ENCODE assay signal across 27 mouse cellular contexts in genomic region chr12:81029731-81030130, GRCm38 (mm10). TPM values are rescaled to one million over a fixed set of nuclear protein-coding genes. Genes with fewer than 3 reads are reported as not detected.
DNase-seq lines count a peak whose midpoint lies in the region; ATAC-seq and TF ChIP-seq lines count a peak whose summit lies in the region.
"Had no signal": no experiment of that assay in that cellular context is flagged by ENCODE, and none has a peak within 500 bp of the region (broad histone marks: within the 10 kb centered on the region; RNA-seq: fewer than 3 reads in every experiment).

No protein-coding gene starts in this region.

- ATAC-seq in embryonic facial prominence, embryonic 13.5 days (ENCODE audit: insufficient number of reproducible peaks, insufficient read depth, low FRiP score, low TSS enrichment, low read depth) = no peak
- no peak for ATAC-seq in hindbrain, postnatal 0 days
- no peak for ATAC-seq in kidney, embryonic 16.5 days (ENCODE audit: low FRiP score, low TSS enrichment)
- ATAC-seq: activated CD4-positive, CD25-positive, alpha-beta regulatory T cell, adult 4 months; forebrain, embryonic 16.5 days; intestine, postnatal 0 days had no signal

- DNase-seq in embryo, embryonic 10 days (ENCODE audit: low spot score) = peak; percentile 30
- DNase-seq in embryo, embryonic 9.5 days (ENCODE audit: extremely low spot score) = no peak
- DNase-seq in adipocyte (ENCODE audit: low spot score) = peak; percentile 15
- no peak for DNase-seq in hindbrain, postnatal 0 days (ENCODE audit: low spot score)
- DNase-seq in kidney, adult 2 months = no peak
- no peak for DNase-seq in cerebellum, adult 11-12 months
- DNase-seq: adrenal gland, postnatal 14 days; cerebellum, adult 9-11 months; gastrocnemius, postnatal 10 days; heart, adult 11 months; heart, postnatal 10 days; liver; lung, postnatal 4 days; right cerebral cortex, postnatal 14 days; thymus, adult 2 months had no signal

- peaks cover 34% of the 10 kb centered on the region for H3K4me1 ChIP-seq in embryonic facial prominence, embryonic 13.5 days
- H3K4me1 ChIP-seq in hindbrain, postnatal 0 days (ENCODE audit: insufficient read depth, low read length) = peaks cover 18% of the 10 kb centered on the region
- peaks cover 15% of the 10 kb centered on the region for H3K4me1 ChIP-seq in kidney, embryonic 16.5 days (ENCODE audit: insufficient read depth, low read length)
- no peaks in the 10 kb centered on the region for H3K4me1 ChIP-seq in kidney, adult 2 months (ENCODE audit: control insufficient read depth, insufficient read depth, low read length)

- no peak for TF ChIP-seq CTCF in hindbrain, postnatal 0 days (IDR thresholded peaks at IDR 0.05; ENCODE audit: low read depth)
- no peak for TF ChIP-seq CTCF in kidney, adult 2 months (conservative IDR thresholded peaks at IDR 0.05; ENCODE audit: insufficient read depth, insufficient read length, low read depth, low read length)

- 0 out of 2 replicates have a peak overlapping the region, but pooled peaks have one; percentile 11 for H3K4me2 ChIP-seq in embryonic facial prominence, embryonic 13.5 days
- 0 out of 2 replicates have a peak overlapping the region, but pooled peaks have one; percentile 10 for H3K4me2 ChIP-seq in hindbrain, postnatal 0 days (ENCODE audit: low read depth, low read length)
- H3K4me2 ChIP-seq in kidney, embryonic 16.5 days (replicated peaks; ENCODE audit: low read depth, low read length) = no peak overlapping the region
- H3K4me2 ChIP-seq: heart, embryonic 12.5 days; kidney, embryonic 15.5 days; liver, embryonic 15.5 days; lung, embryonic 15.5 days had no signal

- WGBS in embryonic facial prominence, embryonic 13.5 days = 16% methylated on average over 4 of the region's 4 CpGs
- 55% methylated on average over 4 of the region's 4 CpGs for WGBS in hindbrain, postnatal 0 days
- WGBS in kidney, embryonic 16.5 days = 36% methylated on average over 4 of the region's 4 CpGs
- WGBS in kidney, adult 2 months = 30% methylated on average over 4 of the region's 4 CpGs

- H3K9me3 ChIP-seq in embryonic facial prominence, embryonic 13.5 days = no peaks in the 10 kb centered on the region
- H3K9me3 ChIP-seq in hindbrain, postnatal 0 days (ENCODE audit: low read length) = no peaks in the 10 kb centered on the region
- no peaks in the 10 kb centered on the region for H3K9me3 ChIP-seq in kidney, embryonic 16.5 days (ENCODE audit: low read length)
- H3K9me3 ChIP-seq: forebrain, embryonic 10.5 days; heart, embryonic 12.5 days; kidney, embryonic 15.5 days; liver, embryonic 15.5 days; lung, embryonic 15.5 days had no signal

- TF ChIP-seq POLR2A in kidney, adult 2 months (IDR thresholded peaks at IDR 0.05; ENCODE audit: low read depth, low read length) = no peak

- no peaks in the 10 kb centered on the region for H3K36me3 ChIP-seq in embryonic facial prominence, embryonic 13.5 days
- no peaks in the 10 kb centered on the region for H3K36me3 ChIP-seq in hindbrain, postnatal 0 days (ENCODE audit: insufficient read depth, low read length)
- no peaks in the 10 kb centered on the region for H3K36me3 ChIP-seq in kidney, embryonic 16.5 days (ENCODE audit: insufficient read depth, low read length)
- H3K36me3 ChIP-seq in kidney, adult 2 months (ENCODE audit: control insufficient read depth, insufficient read depth, low read length) = no peaks in the 10 kb centered on the region
- H3K36me3 ChIP-seq: forebrain, embryonic 10.5 days; heart, embryonic 12.5 days; kidney, embryonic 15.5 days; liver, embryonic 15.5 days; lung, embryonic 15.5 days had no signal

- H3K9ac ChIP-seq in embryonic facial prominence, embryonic 13.5 days = no peak overlapping the region
- no peak overlapping the region for H3K9ac ChIP-seq in hindbrain, postnatal 0 days (replicated peaks; ENCODE audit: low read length)
- no peak overlapping the region for H3K9ac ChIP-seq in kidney, embryonic 16.5 days (replicated peaks; ENCODE audit: low read length)
- H3K9ac ChIP-seq: heart, embryonic 12.5 days; kidney, embryonic 15.5 days; liver, embryonic 15.5 days; lung, embryonic 15.5 days had no signal

- H3K27ac ChIP-seq in embryonic facial prominence, embryonic 13.5 days = no peak overlapping the region
- no peak overlapping the region for H3K27ac ChIP-seq in hindbrain, postnatal 0 days
- no peak overlapping the region for H3K27ac ChIP-seq in kidney, embryonic 16.5 days (ENCODE audit: low read length)
- no peak overlapping the region for H3K27ac ChIP-seq in kidney, adult 2 months (ENCODE audit: insufficient read depth, low read depth, low read length)
- H3K27ac ChIP-seq: forebrain, embryonic 10.5 days; kidney, embryonic 15.5 days; left cerebral cortex, adult 2 months; liver, embryonic 15.5 days; lung, embryonic 15.5 days; stomach, postnatal 0 days had no signal

- H3K4me3 ChIP-seq in embryonic facial prominence, embryonic 13.5 days = no peak overlapping the region
- no peak overlapping the region for H3K4me3 ChIP-seq in hindbrain, postnatal 0 days (ENCODE audit: low read length)
- no peak overlapping the region for H3K4me3 ChIP-seq in kidney, embryonic 16.5 days (ENCODE audit: low read length)
- no peak overlapping the region for H3K4me3 ChIP-seq in kidney, adult 2 months (ENCODE audit: insufficient read depth, low read depth, low read length)
- H3K4me3 ChIP-seq: forebrain, embryonic 10.5 days; heart, embryonic 12.5 days; kidney, embryonic 15.5 days; left cerebral cortex, adult 2 months; liver, embryonic 15.5 days; lung, embryonic 15.5 days had no signal

- H3K27me3 ChIP-seq in embryonic facial prominence, embryonic 13.5 days = peaks cover 30% of the 10 kb centered on the region
- H3K27me3 ChIP-seq in hindbrain, postnatal 0 days (ENCODE audit: insufficient read depth, low read length) = no peaks in the 10 kb centered on the region
- peaks cover 65% of the 10 kb centered on the region for H3K27me3 ChIP-seq in kidney, embryonic 16.5 days (ENCODE audit: insufficient read depth, low read length)
- peaks cover 3% of the 10 kb centered on the region; the same call in 1 of the 2 replicates for H3K27me3 ChIP-seq in kidney, adult 2 months (replicated peaks; ENCODE audit: control insufficient read depth, insufficient read depth, low read length)

RNA-seq across cellular contexts. Expression of gene Smoc1, which starts 3.1 kb away (rescaled TPM):
- 9.6 and 15.5 TPM in 2 replicates for polyA plus RNA-seq in embryonic facial prominence, embryonic 13.5 days (2015; fragmentation: Nextera tagmentation; extraction: Ambion mirVana)
- 32.7 and 42.0 TPM in 2 replicates for total RNA-seq in hindbrain, postnatal 0 days (2014; rRNA removed)
- 30.5 and 31.5 TPM in 2 replicates for polyA plus RNA-seq in hindbrain, postnatal 0 days (2015; fragmentation: Nextera tagmentation; extraction: Ambion mirVana)
- 1.6 and 2.1 TPM in 2 replicates for polyA plus RNA-seq in kidney, embryonic 16.5 days (2015; fragmentation: Nextera tagmentation; extraction: Ambion mirVana)
- polyA plus RNA-seq in kidney, adult 2 months (2012; rRNA removed) = 2.9 and 4.4 TPM in 2 replicates

Comparison
In these comparisons a context has a peak if more than half of its experiments do, and no peak if none do; other contexts are left out.
1. DNase-seq: peak in embryo, embryonic 10 days (single experiment) and adipocyte (single experiment); none in embryo, embryonic 9.5 days (single experiment), hindbrain, postnatal 0 days (single experiment), kidney, adult 2 months (single experiment) and cerebellum, adult 11-12 months (single experiment).